Mouse (Mus musculus): ENCODE measurements around the gene Tenm3. TPM values are rescaled to one million over a fixed set of nuclear protein-coding genes. Genes with fewer than 3 reads are reported as not detected.

Tenm3 gene
- polyA plus RNA-seq, 1 experiment = 12.8 TPM

DNA sequence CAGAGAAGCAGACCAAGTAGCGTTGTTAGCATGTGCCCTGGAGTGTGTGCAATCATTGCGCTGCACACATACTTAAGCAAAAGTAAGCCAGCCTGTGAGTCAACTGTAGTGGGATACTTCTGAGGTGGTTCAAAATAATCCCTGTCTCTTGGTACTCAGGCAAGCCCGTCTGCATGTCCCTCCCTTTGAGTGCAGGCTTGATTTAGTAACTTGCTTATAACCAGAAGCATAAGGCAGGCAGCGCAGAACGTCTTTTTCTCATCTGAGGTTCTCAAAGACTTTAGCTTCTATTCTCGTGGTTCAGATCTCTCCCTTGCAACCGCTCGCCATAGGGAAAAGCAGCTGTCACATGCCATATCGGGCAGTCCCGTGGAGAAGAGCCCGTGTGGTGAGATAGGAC is 470.3 kb downstream of the Tenm3 start:
- no peak overlapping the region for H3K4me2 ChIP-seq (ENCODE audit: low read depth)
- H3K79me2 ChIP-seq (ENCODE audit: control insufficient read depth, insufficient read depth) = no peaks in the 10 kb centered on the region
- H3K36me3 ChIP-seq (ENCODE audit: control insufficient read depth, insufficient read depth) = no peaks in the 10 kb centered on the region
- no peaks in the 10 kb centered on the region for H3K27me3 ChIP-seq (ENCODE audit: control insufficient read depth, insufficient read depth, insufficient read length)
- H3ac ChIP-seq (ENCODE audit: control insufficient read depth, insufficient read length) = no peak overlapping the region
- no peak for TF ChIP-seq TCF12 (IDR thresholded peaks at IDR 0.05; ENCODE audit: insufficient read depth, poor library complexity, severe bottlenecking)
- TF ChIP-seq REST (IDR thresholded peaks at IDR 0.05; ENCODE audit: insufficient read depth, insufficient read length) = no peak
- no peak for TF ChIP-seq E2F4 (IDR thresholded peaks at IDR 0.05; ENCODE audit: insufficient read depth)
- TF ChIP-seq USF1 (IDR thresholded peaks at IDR 0.05; ENCODE audit: low read depth) = no peak
- TF ChIP-seq MYOD1 (IDR thresholded peaks at IDR 0.05; ENCODE audit: control insufficient read depth in 1 of 3, insufficient read length in 2 of 3, low read depth in 2 of 3) = no peak
- TF ChIP-seq MAX (IDR thresholded peaks at IDR 0.05; ENCODE audit: low read depth) = no peak
- no peak for TF ChIP-seq POLR2A (IDR thresholded peaks at IDR 0.05; ENCODE audit: insufficient read length, low read depth)
- TF ChIP-seq MYOG (IDR thresholded peaks at IDR 0.05; ENCODE audit: control insufficient read depth in 1 of 3, insufficient read depth in 1 of 3, insufficient read length in 2 of 3, low read depth in 2 of 3) = no peak
- TF ChIP-seq POLR2AphosphoS2 (IDR thresholded peaks at IDR 0.05; ENCODE audit: insufficient read length, low read depth) = no peak
- no peak for TF ChIP-seq CEBPB (IDR thresholded peaks at IDR 0.05; ENCODE audit: insufficient read depth, poor library complexity, severe bottlenecking)
- TF ChIP-seq TCF3 (IDR thresholded peaks at IDR 0.05; ENCODE audit: insufficient read length, low read depth) = no peak
- TF ChIP-seq SRF (IDR thresholded peaks at IDR 0.05; ENCODE audit: control insufficient read depth, insufficient read length, low read depth) = no peak
- no peak overlapping the region for H3K4me3 ChIP-seq

- H3K4me3 ChIP-seq = no peak overlapping the region
- no peak overlapping the region for H3K4me2 ChIP-seq (ENCODE audit: low read depth)
- no peaks in the 10 kb centered on the region for H3K27me3 ChIP-seq (ENCODE audit: control insufficient read depth, insufficient read depth, insufficient read length)
- H3K36me3 ChIP-seq (ENCODE audit: control insufficient read depth, insufficient read depth) = peaks cover 7% of the 10 kb centered on the region
- H3ac ChIP-seq (ENCODE audit: control insufficient read depth, insufficient read length) = no peak overlapping the region
- H3K79me2 ChIP-seq (ENCODE audit: control insufficient read depth, insufficient read depth) = no peaks in the 10 kb centered on the region
- no peak for TF ChIP-seq MYOG (IDR thresholded peaks at IDR 0.05; ENCODE audit: control insufficient read depth in 1 of 3, insufficient read depth in 1 of 3, insufficient read length in 2 of 3, low read depth in 2 of 3)
- TF ChIP-seq TCF12 (IDR thresholded peaks at IDR 0.05; ENCODE audit: insufficient read depth, poor library complexity, severe bottlenecking) = no peak
- no peak for TF ChIP-seq POLR2A (IDR thresholded peaks at IDR 0.05; ENCODE audit: insufficient read length, low read depth)
- no peak for TF ChIP-seq REST (IDR thresholded peaks at IDR 0.05; ENCODE audit: insufficient read depth, insufficient read length)
- no peak for TF ChIP-seq E2F4 (IDR thresholded peaks at IDR 0.05; ENCODE audit: insufficient read depth)
- no peak for TF ChIP-seq CEBPB (IDR thresholded peaks at IDR 0.05; ENCODE audit: insufficient read depth, poor library complexity, severe bottlenecking)
- no peak for TF ChIP-seq SRF (IDR thresholded peaks at IDR 0.05; ENCODE audit: control insufficient read depth, insufficient read length, low read depth)
- no peak for TF ChIP-seq MYOD1 (IDR thresholded peaks at IDR 0.05; ENCODE audit: control insufficient read depth in 1 of 3, insufficient read length in 2 of 3, low read depth in 2 of 3)
Observed at GRCm38 (mm10) chr8:48367164-48367563, 476.6 kb downstream of the Tenm3 start.

- no peaks in the 10 kb centered on the region for H3K79me2 ChIP-seq (ENCODE audit: control insufficient read depth, insufficient read depth)
- no peak overlapping the region for H3K4me2 ChIP-seq (ENCODE audit: low read depth)
- no peak overlapping the region for H3K4me3 ChIP-seq
- H3K36me3 ChIP-seq (ENCODE audit: control insufficient read depth, insufficient read depth) = no peaks in the 10 kb centered on the region
- no peak overlapping the region for H3ac ChIP-seq (ENCODE audit: control insufficient read depth, insufficient read length)
- TF ChIP-seq TCF3 (IDR thresholded peaks at IDR 0.05; ENCODE audit: insufficient read length, low read depth) (no peak), TCF12 (IDR thresholded peaks at IDR 0.05; ENCODE audit: insufficient read depth, poor library complexity, severe bottlenecking) (no peak), E2F4 (IDR thresholded peaks at IDR 0.05; ENCODE audit: insufficient read depth) (no peak), USF1 (IDR thresholded peaks at IDR 0.05; ENCODE audit: low read depth) (no peak), REST (IDR thresholded peaks at IDR 0.05; ENCODE audit: insufficient read depth, insufficient read length) (no peak), MAX (IDR thresholded peaks at IDR 0.05; ENCODE audit: low read depth) (no peak), SRF (IDR thresholded peaks at IDR 0.05; ENCODE audit: control insufficient read depth, insufficient read length, low read depth) (no peak), POLR2AphosphoS2 (IDR thresholded peaks at IDR 0.05; ENCODE audit: insufficient read length, low read depth) (no peak), MYOG (IDR thresholded peaks at IDR 0.05; ENCODE audit: control insufficient read depth in 1 of 3, insufficient read depth in 1 of 3, insufficient read length in 2 of 3, low read depth in 2 of 3) (no peak), MYOD1 (IDR thresholded peaks at IDR 0.05; ENCODE audit: control insufficient read depth in 1 of 3, insufficient read length in 2 of 3, low read depth in 2 of 3) (no peak), POLR2A (IDR thresholded peaks at IDR 0.05; ENCODE audit: insufficient read length, low read depth) (no peak), CEBPB (IDR thresholded peaks at IDR 0.05; ENCODE audit: insufficient read depth, poor library complexity, severe bottlenecking) (no peak)
- H3K27me3 ChIP-seq (ENCODE audit: control insufficient read depth, insufficient read depth, insufficient read length) = no peaks in the 10 kb centered on the region
Observed at GRCm38 (mm10) chr8:48356849-48357248, 486.9 kb downstream of the Tenm3 start.

DNA sequence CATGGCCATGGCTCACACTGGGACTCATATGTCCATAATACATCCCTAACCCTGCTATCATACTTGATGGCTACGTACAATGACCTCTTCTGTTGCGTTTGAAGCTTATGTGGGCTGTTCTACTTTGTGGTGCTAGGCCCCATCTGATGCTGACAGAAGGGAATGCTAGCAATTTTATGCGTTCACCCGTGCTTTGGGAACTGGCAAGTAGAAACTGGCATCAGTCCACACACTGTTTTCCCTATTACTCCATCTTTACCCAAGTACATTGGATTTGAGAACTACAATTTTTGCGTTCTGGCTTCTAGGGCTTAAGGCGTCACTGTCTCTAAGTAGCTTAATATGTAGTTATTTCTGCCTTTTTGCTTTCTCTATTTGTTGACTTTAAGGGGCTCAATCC is 490.3 kb downstream of the Tenm3 start:
- no peak overlapping the region for H3K4me3 ChIP-seq

More for the DNA sequence above, 490.3 kb downstream of the Tenm3 start:
- Histone ChIP-seq H3K36me3 (ENCODE audit: control insufficient read depth, insufficient read depth) (no peaks in the 10 kb centered on the region), H3K27me3 (ENCODE audit: control insufficient read depth, insufficient read depth, insufficient read length) (no peaks in the 10 kb centered on the region), H3K4me2 (ENCODE audit: low read depth) (no peak overlapping the region), H3K79me2 (ENCODE audit: control insufficient read depth, insufficient read depth) (no peaks in the 10 kb centered on the region), H3ac (ENCODE audit: control insufficient read depth, insufficient read length) (no peak overlapping the region)
- no peak for TF ChIP-seq USF1 (IDR thresholded peaks at IDR 0.05; ENCODE audit: low read depth)
- TF ChIP-seq REST (IDR thresholded peaks at IDR 0.05; ENCODE audit: insufficient read depth, insufficient read length) = no peak
- TF ChIP-seq CEBPB (IDR thresholded peaks at IDR 0.05; ENCODE audit: insufficient read depth, poor library complexity, severe bottlenecking) = no peak
- no peak for TF ChIP-seq SRF (IDR thresholded peaks at IDR 0.05; ENCODE audit: control insufficient read depth, insufficient read length, low read depth)
- no peak for TF ChIP-seq MYOG (IDR thresholded peaks at IDR 0.05; ENCODE audit: control insufficient read depth in 1 of 3, insufficient read depth in 1 of 3, insufficient read length in 2 of 3, low read depth in 2 of 3)
- no peak for TF ChIP-seq MAX (IDR thresholded peaks at IDR 0.05; ENCODE audit: low read depth)
- no peak for TF ChIP-seq POLR2A (IDR thresholded peaks at IDR 0.05; ENCODE audit: insufficient read length, low read depth)
- no peak for TF ChIP-seq TCF3 (IDR thresholded peaks at IDR 0.05; ENCODE audit: insufficient read length, low read depth)
- no peak for TF ChIP-seq E2F4 (IDR thresholded peaks at IDR 0.05; ENCODE audit: insufficient read depth)
- no peak for TF ChIP-seq TCF12 (IDR thresholded peaks at IDR 0.05; ENCODE audit: insufficient read depth, poor library complexity, severe bottlenecking)
- no peak for TF ChIP-seq MYOD1 (IDR thresholded peaks at IDR 0.05; ENCODE audit: control insufficient read depth in 1 of 3, insufficient read length in 2 of 3, low read depth in 2 of 3)
- TF ChIP-seq POLR2AphosphoS2 (IDR thresholded peaks at IDR 0.05; ENCODE audit: insufficient read length, low read depth) = no peak
